Mouse (Mus musculus) effector memory CD4-positive, alpha-beta T cell, adult 7 months (primary cell): ENCODE results near the gene Cacna1a. TPM values are rescaled to one million over a fixed set of nuclear protein-coding genes. Genes with fewer than 3 reads are reported as not detected.

ENCODE experiments used
- polyA plus RNA-seq: library from polyadenylated mRNA; unstranded; fragments of 100-300 nt; shearing (Covaris generic); gene quantifications from one replicate; pipeline ENCODE4 v1.2.1, GENCODE M21; 2017

The Cacna1a gene
- 4.2 TPM for polyA plus RNA-seq

DNA sequence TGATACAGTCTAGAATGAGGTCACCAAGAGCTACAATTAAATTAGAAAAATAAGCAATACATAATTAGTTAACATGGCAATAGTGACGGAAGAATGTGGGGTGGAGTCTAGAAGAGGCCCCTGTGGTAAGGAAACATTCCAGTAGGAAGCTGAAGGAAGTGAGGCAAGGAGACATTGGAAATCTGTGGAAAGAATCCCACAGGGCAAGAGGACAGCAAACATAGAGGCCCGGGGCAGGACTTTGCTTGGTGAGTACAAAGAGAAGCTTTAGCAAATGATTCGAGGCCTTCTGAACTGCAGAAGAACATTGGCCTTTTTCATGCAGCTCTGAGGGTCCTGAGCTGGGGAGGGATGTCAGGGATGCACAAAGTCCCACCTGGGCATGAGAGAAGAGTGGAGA lies at the start of gene Cacna1a:
TSS of gene Cacna1a (plus strand) at position 166 of the 400 bp plus-strand sequence.

DNA sequence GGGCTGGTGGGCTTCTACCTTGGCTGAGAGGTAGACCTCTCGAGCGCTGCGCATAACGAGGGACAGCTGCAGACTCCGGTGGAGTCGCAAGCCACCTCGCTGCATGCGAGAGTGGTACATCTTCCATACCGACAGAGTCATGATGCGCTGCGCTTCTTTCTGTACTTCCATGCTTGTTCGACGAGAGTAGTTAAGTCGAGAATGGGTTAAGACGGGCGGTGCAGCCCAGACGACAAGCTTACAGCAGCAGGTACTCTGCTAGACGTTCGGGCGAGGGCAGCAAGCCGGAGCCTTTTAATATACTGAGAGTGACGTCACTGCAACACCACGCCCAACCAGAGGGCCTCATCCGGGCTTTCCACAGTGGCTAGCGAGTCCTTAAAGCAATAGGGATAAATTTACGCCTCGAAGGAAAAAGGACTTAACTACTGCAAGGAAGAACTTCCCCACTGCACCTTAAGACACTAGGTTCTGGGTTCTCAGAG lies 274.4 kb downstream of the Cacna1a start, which contains the start of gene Ier2:
TSS of gene Ier2 (minus strand) at position 272 of the 485 bp plus-strand sequence.

GRCm38 (mm10) chr8:84686191-84687002 lies 298.2 kb downstream of the Cacna1a start, which contains the start of gene Trmt1:
Trmt1 (plus strand) TSS chr8:84686307.

DNA sequence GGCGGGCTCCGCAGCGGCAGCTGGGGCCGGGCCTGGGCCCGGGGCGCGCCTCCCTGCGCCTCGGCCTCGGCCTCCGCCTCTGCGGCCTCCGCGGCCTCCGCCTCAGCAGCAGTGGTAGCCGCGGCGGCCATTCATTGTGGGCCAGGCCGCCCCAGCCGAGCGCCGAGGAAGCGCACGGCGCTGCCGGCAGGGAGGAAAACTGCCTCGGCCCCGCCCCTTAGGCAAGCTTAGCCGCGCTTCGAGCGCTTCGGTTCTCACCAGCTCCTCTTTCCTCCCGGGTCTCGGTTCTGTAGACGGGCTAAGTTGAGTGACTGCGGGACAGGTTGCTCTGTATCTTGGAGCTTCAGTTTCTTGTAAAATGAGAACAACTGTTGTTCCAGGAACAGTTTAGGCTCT lies 299.5 kb downstream of the Cacna1a start, which contains the start of gene Nacc1:
TSS of gene Nacc1 (minus strand) at position 158 of the 396 bp plus-strand sequence.

Other genes starting within 250 kb of the Cacna1a start
- 38.6 TPM for gene Cc2d1a, start 240.5 kb upstream of the Cacna1a start, polyA plus RNA-seq
- gene 4930432K21Rik, start 240.4 kb upstream of the Cacna1a start, polyA plus RNA-seq: 0.43 TPM
- not detected for gene Nanos3, start 203.2 kb upstream of the Cacna1a start, polyA plus RNA-seq
- gene Zswim4, start 151.4 kb upstream of the Cacna1a start, polyA plus RNA-seq: 49.0 TPM
- gene D8Ertd738e, start 138.7 kb upstream of the Cacna1a start, polyA plus RNA-seq: 481 TPM
- 138 TPM for gene Mri1, start 131.1 kb upstream of the Cacna1a start, polyA plus RNA-seq
- gene Ccdc130, start 118.1 kb upstream of the Cacna1a start, polyA plus RNA-seq: 22.5 TPM